Mouse (Mus musculus) kidney, adult 2 months (tissue): ENCODE measurements around the gene Glis3. TPM values are rescaled to one million over a fixed set of nuclear protein-coding genes. Genes with fewer than 3 reads are reported as not detected.

Source experiments
- DNase-seq: peaks from one replicate; pipeline ENCODE4 v3.0.0; 2021
- H3K27ac ChIP-seq: fragments of 200-500 bp; 2 replicates; pipeline ENCODE4 v1.5.1; 2012; ENCODE audit warnings: low read depth, low read length, control low read depth, inconsistent platforms; ENCODE audit not compliant: insufficient read depth
- H3K27me3 ChIP-seq: fragments of 200-500 bp; replicated peaks from 2 replicates; pipeline ENCODE4 v1.6.1; 2012; ENCODE audit warnings: mild to moderate bottlenecking, moderate library complexity, low read length, inconsistent platforms; ENCODE audit not compliant: control insufficient read depth, insufficient read depth
- H3K36me3 ChIP-seq: fragments of 200-500 bp; 2 replicates; pipeline ENCODE4 v1.6.1; 2012; ENCODE audit warnings: mild to moderate bottlenecking, moderate library complexity, low read length, inconsistent platforms; ENCODE audit not compliant: control insufficient read depth, insufficient read depth
- H3K4me1 ChIP-seq: fragments of 200-500 bp; 2 replicates; pipeline ENCODE4 v1.6.1; 2011; ENCODE audit warnings: low read length; ENCODE audit not compliant: control insufficient read depth, insufficient read depth
- H3K4me3 ChIP-seq: fragments of 200-500 bp; 2 replicates; pipeline ENCODE4 v1.5.1; 2011; ENCODE audit warnings: mild to moderate bottlenecking, low read depth, low read length, control low read depth; ENCODE audit not compliant: insufficient read depth
- CTCF ChIP-seq: fragments of 200-500 bp; conservative IDR thresholded peaks from 2 replicates; pipeline ENCODE4 v1.5.1; 2011; ENCODE audit warnings: low read depth, mild to moderate bottlenecking, control low read depth, low read length, moderate library complexity, mixed read lengths; ENCODE audit not compliant: insufficient read depth, insufficient read length
- POLR2A ChIP-seq: fragments of 200-500 bp; IDR thresholded peaks from one replicate; pipeline ENCODE4 v1.6.1; 2011; ENCODE audit warnings: low read depth, low read length, control low read depth
- WGBS: fragments of 180-500 bp; shearing (Covaris S2); methylation state at CpG from one replicate; pipeline ENCODE4 v1.1.7; 2018; 5-methylcytosine and 5-hydroxymethylcytosine counted together
- polyA plus RNA-seq: library from polyadenylated mRNA; depleted of rRNA; stranded (reverse); fragments of >200 nt; gene quantifications from 2 replicates; pipeline ENCODE4 v1.2.3, GENCODE M21; 2012

The Glis3 gene
- polyA plus RNA-seq, 1 experiment: 23.7 TPM

DNA sequence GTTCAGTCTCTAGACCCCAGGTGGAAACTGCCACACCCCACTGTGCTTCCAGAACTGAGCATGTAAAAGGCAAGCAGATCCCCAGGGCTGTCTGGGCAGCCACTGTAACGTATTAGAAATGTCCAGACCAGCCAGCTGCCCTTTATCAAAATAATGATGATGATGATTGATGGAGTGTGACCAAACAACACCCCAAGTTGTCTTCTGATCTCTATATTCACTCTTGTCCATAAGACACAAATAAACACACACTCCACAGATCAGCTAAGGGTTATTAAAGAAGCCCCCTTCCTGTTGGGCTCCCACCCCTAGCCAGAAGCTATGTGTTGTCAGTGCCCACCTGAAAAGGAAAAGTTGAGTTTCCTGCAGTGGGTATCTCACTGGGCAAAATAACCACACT, 134.4 kb downstream of the Glis3 start:
- no peak for TF ChIP-seq CTCF
- no peak for TF ChIP-seq POLR2A
- Histone ChIP-seq H3K27ac (no peak overlapping the region), H3K4me3 (no peak overlapping the region), H3K4me1 (peaks cover 4% of the 10 kb centered on the region), H3K36me3 (no peaks in the 10 kb centered on the region), H3K27me3 (no peaks in the 10 kb centered on the region)
- 31% methylated on average over 1 of the region's 1 CpGs for WGBS
- DNase-seq: no peak

DNA sequence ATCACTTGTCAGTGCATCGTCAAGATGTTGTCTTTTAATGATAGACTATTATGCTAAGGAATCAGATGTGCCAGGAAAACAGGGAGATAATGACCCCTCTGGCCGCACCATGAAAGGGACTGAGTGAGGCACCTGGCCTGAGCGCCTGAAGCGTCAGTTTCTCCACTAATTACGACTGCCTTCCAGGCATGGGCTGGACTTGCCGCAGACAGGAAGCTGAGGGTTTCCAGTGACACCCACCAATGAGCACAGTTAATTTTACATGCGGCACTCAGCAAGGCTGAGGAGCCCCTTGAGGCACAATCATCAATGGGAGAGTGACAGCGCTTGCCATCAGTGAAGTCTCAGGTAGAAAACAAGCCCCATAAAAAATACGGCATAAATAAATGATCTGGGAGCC, 141.1 kb downstream of the Glis3 start:
- H3K4me1 ChIP-seq: peaks cover 5% of the 10 kb centered on the region
- H3K4me3 ChIP-seq: no peak overlapping the region
- 58% methylated on average over 9 of the region's 9 CpGs for WGBS
- no peak for TF ChIP-seq POLR2A
- TF ChIP-seq CTCF: no peak
- H3K36me3 ChIP-seq: no peaks in the 10 kb centered on the region; the same call in 1 of the 2 replicates
- no peaks in the 10 kb centered on the region for H3K27me3 ChIP-seq
- DNase-seq: no peak
- no peak overlapping the region for H3K27ac ChIP-seq

DNA sequence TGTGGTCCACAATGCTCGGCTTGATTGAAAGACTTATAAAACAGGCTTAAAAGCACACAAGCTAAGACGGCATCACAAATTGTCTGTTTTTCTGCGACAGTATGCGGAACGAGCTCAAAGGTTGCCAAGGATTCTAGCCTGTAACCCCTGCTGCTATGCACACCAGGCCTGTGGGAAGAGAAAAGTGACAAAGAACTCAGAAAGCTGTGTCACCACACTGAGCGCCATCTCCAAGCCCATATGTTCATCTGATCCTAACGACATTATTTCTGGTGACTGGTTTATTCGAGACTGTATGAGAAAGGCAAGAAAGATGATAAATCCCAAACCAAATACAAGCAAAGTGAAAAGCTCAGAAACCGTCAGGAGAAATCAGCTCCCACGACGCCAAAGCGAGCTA, 144.9 kb downstream of the Glis3 start:
- Histone ChIP-seq H3K36me3 (no peaks in the 10 kb centered on the region; the same call in 1 of the 2 replicates), H3K27me3 (no peaks in the 10 kb centered on the region), H3K4me3 (no peak overlapping the region), H3K4me1 (peaks cover 11% of the 10 kb centered on the region), H3K27ac (no peak overlapping the region)
- TF ChIP-seq CTCF: no peak
- TF ChIP-seq POLR2A: no peak
- no peak for DNase-seq
- 88% methylated on average over 12 of the region's 12 CpGs for WGBS

DNA sequence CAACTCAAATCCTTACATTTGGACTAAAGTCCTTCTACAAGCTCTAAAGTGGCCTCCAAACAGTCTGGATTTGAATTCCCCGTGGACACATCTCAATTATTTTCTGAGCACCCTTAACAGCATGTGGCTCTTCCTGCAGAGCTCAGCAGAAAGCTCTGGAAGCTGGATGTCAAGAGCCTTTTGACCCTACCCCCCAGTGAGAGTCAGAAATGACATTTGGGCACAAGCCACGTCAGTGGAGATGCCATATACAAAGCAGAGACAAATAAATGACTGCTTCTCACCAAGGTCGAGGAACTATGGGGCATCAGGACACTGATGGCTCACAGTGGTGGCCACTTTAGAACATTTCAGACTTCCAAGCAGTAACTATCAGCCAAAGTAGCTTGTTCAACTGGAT, 146.3 kb downstream of the Glis3 start:
- peaks cover 16% of the 10 kb centered on the region for H3K4me1 ChIP-seq
- no peak overlapping the region for H3K4me3 ChIP-seq
- H3K27me3 ChIP-seq: no peaks in the 10 kb centered on the region
- no peaks in the 10 kb centered on the region; the same call in 1 of the 2 replicates for H3K36me3 ChIP-seq
- WGBS: 36% methylated on average over 3 of the region's 3 CpGs
- peak overlapping the region; percentile 32; the same call in 1 of the 2 replicates for H3K27ac ChIP-seq
- TF ChIP-seq CTCF (no peak), POLR2A (no peak)
- peak; percentile 67 for DNase-seq

DNA sequence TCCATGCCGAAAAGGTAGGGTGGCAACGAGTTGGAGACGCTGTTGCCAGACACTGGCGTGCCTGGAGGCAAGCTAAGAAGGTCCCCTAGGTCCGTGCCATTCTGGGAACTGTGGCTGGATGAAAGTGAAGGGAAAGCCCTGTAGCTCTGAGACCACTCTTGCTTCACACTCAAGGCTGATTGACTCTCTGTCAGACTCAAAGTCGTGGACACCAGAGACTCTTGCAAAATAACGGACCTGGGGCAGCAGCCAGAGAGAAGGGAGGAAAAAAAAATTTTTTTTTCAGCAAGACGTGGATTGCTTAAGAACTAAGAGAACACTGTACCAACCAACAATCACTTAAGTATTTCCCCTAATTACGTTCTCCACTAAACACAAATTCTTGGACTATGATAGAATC, 148.1 kb downstream of the Glis3 start:
- H3K4me3 ChIP-seq: no peak overlapping the region
- no peaks in the 10 kb centered on the region for H3K27me3 ChIP-seq
- DNase-seq: no peak
- 86% methylated on average over 9 of the region's 9 CpGs for WGBS
- peaks cover 16% of the 10 kb centered on the region for H3K4me1 ChIP-seq
- no peaks in the 10 kb centered on the region for H3K36me3 ChIP-seq
- TF ChIP-seq CTCF (no peak), POLR2A (no peak)
- no peak overlapping the region for H3K27ac ChIP-seq

DNA sequence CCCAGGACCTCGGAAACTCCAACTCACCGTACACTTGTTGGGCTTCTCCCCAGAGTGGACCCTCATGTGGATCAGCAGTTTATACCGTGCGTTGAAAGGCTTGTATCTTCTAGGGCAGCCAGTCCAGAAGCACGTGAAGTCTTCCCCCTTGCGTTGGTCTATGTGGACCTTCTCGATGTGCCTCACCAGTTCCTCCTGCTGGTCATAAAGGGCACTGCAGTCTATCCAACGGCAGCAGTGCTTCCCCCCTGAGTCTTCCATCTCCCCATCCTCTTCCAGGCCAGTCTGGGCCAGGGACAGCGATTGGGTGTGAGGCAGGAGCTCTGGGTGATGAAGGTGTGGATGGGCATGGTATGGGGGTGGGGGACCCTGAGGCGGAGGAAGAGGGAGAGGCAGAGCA, 149.0 kb downstream of the Glis3 start:
- Histone ChIP-seq H3K27ac (no peak overlapping the region), H3K27me3 (no peaks in the 10 kb centered on the region), H3K36me3 (no peaks in the 10 kb centered on the region), H3K4me3 (no peak overlapping the region), H3K4me1 (peaks cover 16% of the 10 kb centered on the region)
- 77% methylated on average over 10 of the region's 10 CpGs for WGBS
- no peak for DNase-seq
- TF ChIP-seq CTCF (peak; percentile 73), POLR2A (no peak)

DNA sequence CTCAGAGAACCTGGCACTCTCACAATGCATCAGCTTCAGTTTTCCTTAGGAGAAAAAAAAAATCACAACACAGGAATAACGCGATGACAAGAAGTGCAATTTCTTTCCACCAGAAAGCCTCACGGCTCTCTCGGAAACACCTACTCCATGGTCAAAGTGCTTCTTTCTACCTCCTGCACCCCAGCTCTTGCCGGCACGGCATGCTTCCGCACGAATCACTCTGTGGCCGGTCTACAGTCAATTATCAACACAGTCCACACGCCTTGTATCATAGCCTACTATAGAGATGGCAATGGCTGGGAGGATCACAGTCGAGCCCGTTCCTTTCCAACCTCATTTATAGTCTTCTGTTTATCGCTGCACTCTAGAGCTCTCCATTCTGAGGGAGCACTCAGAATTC, 150.9 kb downstream of the Glis3 start:
- H3K4me3 ChIP-seq: no peak overlapping the region
- H3K27ac ChIP-seq: peak overlapping the region; percentile 73
- no peaks in the 10 kb centered on the region for H3K27me3 ChIP-seq
- H3K4me1 ChIP-seq: peaks cover 13% of the 10 kb centered on the region
- WGBS: 70% methylated on average over 13 of the region's 13 CpGs
- H3K36me3 ChIP-seq: no peaks in the 10 kb centered on the region
- TF ChIP-seq CTCF (no peak), POLR2A (no peak)
- peak; percentile 63 for DNase-seq
